Mouse (Mus musculus) MEL (cell line): ENCODE measurements around the gene Gpr179. TPM values are rescaled to one million over a fixed set of nuclear protein-coding genes. Genes with fewer than 3 reads are reported as not detected.
A peak's percentile ranks its signal among the peaks of the same experiment; 100 is the strongest.

Experiments
- DNase-seq: peaks from one replicate; pipeline ENCODE4 v3.0.0; 2011; ENCODE audit warnings: low read depth, low spot score
- H3K27ac ChIP-seq: 2 replicates; pipeline ENCODE4 v1.5.1; 2012; ENCODE audit warnings: low read depth, mild to moderate bottlenecking, control low read depth, low read length, moderate library complexity; ENCODE audit not compliant: control insufficient read depth
- H3K27me3 ChIP-seq, 2 experiments: fragments of 150-350 bp in 1 of 2; sonication (generic) in 1 of 2; 2 replicates each; pipeline ENCODE4 v1.6.1; 2012; ENCODE audit warnings: low read length in 2 of 2, mild to moderate bottlenecking in 2 of 2, improper control_type of control experiment in 1 of 2, moderate library complexity in 1 of 2; ENCODE audit not compliant: insufficient read depth in 2 of 2, control insufficient read depth in 1 of 2
- H3K36me3 ChIP-seq, 2 experiments: 2 replicates each; pipeline ENCODE4 v1.6.1; 2012 to 2014; ENCODE audit warnings: low read length in 2 of 2, improper control_type of control experiment in 1 of 2, inconsistent platforms in 1 of 2, mild to moderate bottlenecking in 1 of 2; ENCODE audit not compliant: insufficient read depth in 2 of 2, control insufficient read depth in 1 of 2
- H3K4me1 ChIP-seq, 2 experiments: fragments of 150-350 bp in 1 of 2; sonication (generic) in 1 of 2; 2 replicates each; pipeline ENCODE4 v1.6.1; 2012; ENCODE audit warnings: low read length in 2 of 2, improper control_type of control experiment in 1 of 2, mild to moderate bottlenecking in 1 of 2; ENCODE audit not compliant: insufficient read depth in 2 of 2, control insufficient read depth in 1 of 2
- H3K4me3 ChIP-seq, 2 experiments: fragments of 150-350 bp in 1 of 2; sonication (generic) in 1 of 2; 2 replicates each; pipeline ENCODE4 v1.5.1; 2012; ENCODE audit warnings: low read depth in 2 of 2, low read length in 2 of 2, mild to moderate bottlenecking in 2 of 2, moderate library complexity in 2 of 2, control low read depth in 1 of 2, improper control_type of control experiment in 1 of 2; ENCODE audit not compliant: control insufficient read depth in 1 of 2, insufficient read depth in 1 of 2
- H3K79me2 ChIP-seq: 2 replicates; pipeline ENCODE4 v1.6.1; 2012; ENCODE audit warnings: mild to moderate bottlenecking, low read length, moderate library complexity; ENCODE audit not compliant: control insufficient read depth, poor library complexity, insufficient read depth
- H3K9ac ChIP-seq: 2 replicates; pipeline ENCODE4 v1.6.1; 2012; ENCODE audit warnings: low read depth, mild to moderate bottlenecking, control low read depth, low read length, moderate library complexity; ENCODE audit not compliant: control insufficient read depth, poor library complexity, severe bottlenecking
- H3K9me3 ChIP-seq: fragments of 150-350 bp; sonication (generic); replicated peaks from 2 replicates; pipeline ENCODE4 v1.6.1; 2012; ENCODE audit warnings: mild to moderate bottlenecking, low read length, improper control_type of control experiment, moderate library complexity; ENCODE audit not compliant: insufficient read depth
- BHLHE40 ChIP-seq: IDR thresholded peaks from 2 replicates; pipeline ENCODE4 v1.6.1; 2012; ENCODE audit warnings: low read depth, mild to moderate bottlenecking, inconsistent platforms, low read length, improper control_type of control experiment, borderline replicate concordance
- CHD2 ChIP-seq: IDR thresholded peaks from 2 replicates; pipeline ENCODE4 v1.6.1; 2011; ENCODE audit warnings: low read length, improper control_type of control experiment
- E2F4 ChIP-seq: IDR thresholded peaks from 2 replicates; pipeline ENCODE4 v1.6.1; 2011; ENCODE audit warnings: low read depth, low read length, improper control_type of control experiment, borderline replicate concordance
- ELF1 ChIP-seq: IDR thresholded peaks from 2 replicates; pipeline ENCODE4 v1.6.1; 2014; ENCODE audit warnings: low read depth, mild to moderate bottlenecking, inconsistent platforms, low read length, improper control_type of control experiment, moderate library complexity
- EP300 ChIP-seq, 2 experiments: IDR thresholded peaks; 2 replicates each; pipeline ENCODE4 v1.6.1; 2011; ENCODE audit warnings: improper control_type of control experiment in 2 of 2, low read length in 2 of 2, low read depth in 1 of 2, mild to moderate bottlenecking in 1 of 2
- ETS1 ChIP-seq: IDR thresholded peaks from 2 replicates; pipeline ENCODE4 v1.6.1; 2012; ENCODE audit warnings: low read depth, mild to moderate bottlenecking, inconsistent platforms, low read length, improper control_type of control experiment, moderate library complexity
- GABPA ChIP-seq: IDR thresholded peaks from 2 replicates; pipeline ENCODE4 v1.6.1; 2012; ENCODE audit warnings: low read depth, mild to moderate bottlenecking, inconsistent platforms, low read length, improper control_type of control experiment, moderate library complexity
- GATA1 ChIP-seq: IDR thresholded peaks from 2 replicates; pipeline ENCODE4 v1.6.1; 2011; ENCODE audit warnings: low read depth, low read length, improper control_type of control experiment
- HCFC1 ChIP-seq: IDR thresholded peaks from 2 replicates; pipeline ENCODE4 v1.6.1; 2012; ENCODE audit warnings: low read depth, mild to moderate bottlenecking, inconsistent platforms, low read length, improper control_type of control experiment, moderate library complexity
- JUND ChIP-seq: IDR thresholded peaks from 2 replicates; pipeline ENCODE4 v1.6.1; 2011; ENCODE audit warnings: low read depth, mild to moderate bottlenecking, improper control_type of control experiment, low read length
- MAFK ChIP-seq: IDR thresholded peaks from 2 replicates; pipeline ENCODE4 v1.6.1; 2011; ENCODE audit warnings: low read depth, mild to moderate bottlenecking, low read length, improper control_type of control experiment, borderline replicate concordance
- MYB ChIP-seq: IDR thresholded peaks from 2 replicates; pipeline ENCODE4 v1.6.1; 2011; ENCODE audit warnings: mild to moderate bottlenecking, low read depth, low read length, improper control_type of control experiment
- MYC ChIP-seq: IDR thresholded peaks from 2 replicates; pipeline ENCODE4 v1.6.1; 2011; ENCODE audit warnings: low read depth, mild to moderate bottlenecking, low read length, improper control_type of control experiment, moderate library complexity
- NELFE ChIP-seq: IDR thresholded peaks from 2 replicates; pipeline ENCODE4 v1.6.1; 2011; ENCODE audit warnings: low read depth, low read length, improper control_type of control experiment
- NRF1 ChIP-seq: IDR thresholded peaks from 2 replicates; pipeline ENCODE4 v1.6.1; 2014; ENCODE audit warnings: low read depth, mild to moderate bottlenecking, inconsistent platforms, low read length, improper control_type of control experiment, moderate library complexity; ENCODE audit not compliant: poor library complexity, insufficient read depth, severe bottlenecking
- POLR2A ChIP-seq, 2 experiments: IDR thresholded peaks; 2 replicates each; pipeline ENCODE4 v1.6.1; 2011 to 2012; ENCODE audit warnings: low read length in 2 of 2, mild to moderate bottlenecking in 2 of 2, control low read depth in 1 of 2, improper control_type of control experiment in 1 of 2, low read depth in 1 of 2, moderate library complexity in 1 of 2; ENCODE audit not compliant: control insufficient read depth in 1 of 2, insufficient read depth in 1 of 2, poor library complexity in 1 of 2
- POLR2AphosphoS2 ChIP-seq: IDR thresholded peaks from 2 replicates; pipeline ENCODE4 v1.6.1; 2011; ENCODE audit warnings: low read length, improper control_type of control experiment
- POLR2AphosphoS5 ChIP-seq: IDR thresholded peaks from 2 replicates; pipeline ENCODE4 v1.6.1; 2012; ENCODE audit warnings: low read depth, borderline replicate concordance, mild to moderate bottlenecking, inconsistent platforms, low read length, moderate library complexity, mixed read lengths
- RCOR1 ChIP-seq: IDR thresholded peaks from 2 replicates; pipeline ENCODE4 v1.6.1; 2012; ENCODE audit warnings: low read depth, mild to moderate bottlenecking, inconsistent platforms, low read length, improper control_type of control experiment
- SMC3 ChIP-seq: IDR thresholded peaks from 2 replicates; pipeline ENCODE4 v1.6.1; 2011; ENCODE audit warnings: low read depth, low read length, improper control_type of control experiment
- TAL1 ChIP-seq: IDR thresholded peaks from 2 replicates; pipeline ENCODE4 v1.6.1; 2012; ENCODE audit warnings: mild to moderate bottlenecking, inconsistent platforms, low read length, moderate library complexity, mixed read lengths
- TCF12 ChIP-seq: IDR thresholded peaks from 2 replicates; pipeline ENCODE4 v1.6.1; 2014; ENCODE audit warnings: low read depth, mild to moderate bottlenecking, inconsistent platforms, low read length, improper control_type of control experiment, moderate library complexity
- USF1 ChIP-seq: IDR thresholded peaks from 2 replicates; pipeline ENCODE4 v1.6.1; 2014; ENCODE audit warnings: low read depth, mild to moderate bottlenecking, inconsistent platforms, low read length, improper control_type of control experiment, moderate library complexity
- ZC3H11A ChIP-seq: IDR thresholded peaks from 2 replicates; pipeline ENCODE4 v1.6.1; 2012; ENCODE audit warnings: low read depth, mild to moderate bottlenecking, inconsistent platforms, low read length, improper control_type of control experiment
- ZKSCAN1 ChIP-seq: IDR thresholded peaks from 2 replicates; pipeline ENCODE4 v1.6.1; 2012; ENCODE audit warnings: low read depth, mild to moderate bottlenecking, inconsistent platforms, low read length, improper control_type of control experiment, moderate library complexity
- ZNF384 ChIP-seq: IDR thresholded peaks from 2 replicates; pipeline ENCODE4 v1.6.1; 2012; ENCODE audit warnings: low read depth, mild to moderate bottlenecking, inconsistent platforms, low read length, improper control_type of control experiment
- polyA plus RNA-seq, 2 experiments: library from polyadenylated mRNA; stranded (reverse) in 1 of 2; unstranded in 1 of 2; fragments of >175 nt in 1 of 2; fragments of >200 nt in 1 of 2; gene quantifications; 2 replicates each; pipeline versions ENCODE4 v1.2.1 to v1.2.4; 2012; ENCODE audit warnings: low replicate concordance in 2 of 2, low read depth in 1 of 2; ENCODE audit not compliant: insufficient read length in 2 of 2, insufficient read depth in 1 of 2, missing spikeins in 1 of 2
- total RNA-seq: library from RNA; depleted of rRNA; stranded (reverse); fragments of 300-350 nt; gene quantifications from 2 replicates; pipeline ENCODE4 v1.2.3, GENCODE M21; 2012

Gpr179 gene
- total and polyA plus RNA-seq, 3 experiments: 0.01 to 0.04 TPM; not detected in 1

- TF ChIP-seq JUND (no peak), HCFC1 (no peak), BHLHE40 (no peak), ELF1 (peak; percentile 56; the same call in 1 of the 2 replicates), ZNF384 (no peak), USF1 (0 out of 2 replicates have a peak, but pooled peaks have one; percentile 22), NELFE (no peak; the same call in 1 of the 2 replicates), MYC (no peak), CHD2 (no peak), POLR2AphosphoS5 (no peak), ZKSCAN1 (no peak), MYB (no peak), E2F4 (no peak), GATA1 (no peak), TCF12 (no peak), SMC3 (no peak)
Observed at GRCm38 (mm10) chr11:97309451-97309836, 42.4 kb downstream of the Gpr179 start (continued).

- peak overlapping the region; percentile 64 for H3K9ac ChIP-seq
- peak in 1 of 2 experiments; percentile 31; a peak in 1 of 4 replicates for TF ChIP-seq EP300 (IDR thresholded peaks at IDR 0.05; ENCODE audit: low read depth in 1 of 2, low read length in 2 of 2)
- no peak for TF ChIP-seq TAL1
- TF ChIP-seq MYB: no peak
- TF ChIP-seq POLR2AphosphoS2: no peak
- 0 out of 4 replicates have a peak, but pooled peaks of 1 of the 2 experiments have one; percentile 9 for TF ChIP-seq POLR2A (IDR thresholded peaks at IDR 0.05; ENCODE audit: control insufficient read depth in 1 of 2, insufficient read depth in 1 of 2, low read depth in 1 of 2, low read length in 2 of 2, poor library complexity in 1 of 2)
- no peak for TF ChIP-seq POLR2AphosphoS5
- TF ChIP-seq E2F4: no peak
- no peak for TF ChIP-seq ZKSCAN1
- no peak for TF ChIP-seq ZC3H11A
- no peak for TF ChIP-seq MAFK
- TF ChIP-seq NRF1: no peak
- no peak for TF ChIP-seq HCFC1
- TF ChIP-seq BHLHE40: 0 out of 2 replicates have a peak, but pooled peaks have one; percentile 13
- no peak for TF ChIP-seq ETS1
- TF ChIP-seq RCOR1: no peak
- TF ChIP-seq GABPA: no peak
- TF ChIP-seq ELF1: 0 out of 2 replicates have a peak, but pooled peaks have one; percentile 11
- peak overlapping the region; percentile 68 for H3K27ac ChIP-seq
Observed at GRCm38 (mm10) chr11:97308806-97309450, 42.9 kb downstream of the Gpr179 start.

More at GRCm38 (mm10) chr11:97308806-97309450, 42.9 kb downstream of the Gpr179 start:
- peak; percentile 78 for DNase-seq
- no peaks in the 10 kb centered on the region for H3K9me3 ChIP-seq
- H3K4me1 ChIP-seq: peaks cover 3 to 12% of the 10 kb centered on the region in 2 experiments; a peak in 3 of 4 replicates
- no peaks in the 10 kb centered on the region; the same call in 1 of the 2 replicates for H3K79me2 ChIP-seq
- H3K4me3 ChIP-seq: peak overlapping the region; percentile 48 to 67
- H3K27me3 ChIP-seq: no peaks in the 10 kb centered on the region
- H3K36me3 ChIP-seq: peaks cover 0 to 9% of the 10 kb centered on the region in 2 experiments; a peak in 2 of 4 replicates
